Mouse (Mus musculus) hindbrain, embryonic 10.5 days (tissue): ENCODE measurements around the gene Idh3b. TPM values are rescaled to one million over a fixed set of nuclear protein-coding genes. Genes with fewer than 3 reads are reported as not detected.
A peak's percentile ranks its signal among the peaks of the same experiment; 100 is the strongest.

Source experiments
- DNase-seq: peaks from one replicate; pipeline ENCODE4 v3.0.0-alpha.2; 2017; ENCODE audit warnings: low spot score
- H3K27ac ChIP-seq: fragments of 300-500 bp; sonication (generic); 2 replicates; pipeline ENCODE4 v1.5.1; 2016; ENCODE audit warnings: mild to moderate bottlenecking, moderate library complexity
- H3K27me3 ChIP-seq: fragments of 300-500 bp; sonication (generic); 2 replicates; pipeline ENCODE4 v1.6.1; 2016; ENCODE audit warnings: mild to moderate bottlenecking; ENCODE audit not compliant: poor library complexity, insufficient read depth, severe bottlenecking
- H3K36me3 ChIP-seq: fragments of 300-500 bp; sonication (generic); 2 replicates; pipeline ENCODE4 v1.6.1; 2016; ENCODE audit warnings: mild to moderate bottlenecking, moderate library complexity
- H3K4me1 ChIP-seq: fragments of 300-500 bp; sonication (generic); replicated peaks from 2 replicates; pipeline ENCODE4 v1.6.1; 2016; ENCODE audit warnings: mild to moderate bottlenecking
- H3K4me3 ChIP-seq: fragments of 300-500 bp; sonication (generic); 2 replicates; pipeline ENCODE4 v1.5.1; 2016; ENCODE audit warnings: mild to moderate bottlenecking, moderate library complexity
- H3K9me3 ChIP-seq: fragments of 300-500 bp; sonication (generic); 2 replicates; pipeline ENCODE4 v1.6.1; 2016; ENCODE audit warnings: mild to moderate bottlenecking, moderate library complexity
- WGBS: fragments of 180-500 bp; shearing (Covaris S2); methylation state at CpG from one replicate; pipeline ENCODE4 v1.1.7; 2016; 5-methylcytosine and 5-hydroxymethylcytosine counted together
- polyA plus RNA-seq: library from polyadenylated mRNA; unstranded; fragments of >200 nt; fragmentation: Nextera tagmentation; extraction: Ambion mirVana; gene quantifications from 2 replicates; pipeline ENCODE4 v1.2.1, GENCODE M21; 2016

Gene Idh3b
- polyA plus RNA-seq, 1 experiment from 2014 or later: 126 TPM

- DNase-seq: no peak
- Histone ChIP-seq H3K36me3 (peaks cover 5% of the 10 kb centered on the region; the same call in 1 of the 2 replicates), H3K9me3 (no peaks in the 10 kb centered on the region), H3K4me1 (peaks cover 36% of the 10 kb centered on the region), H3K4me3 (no peak overlapping the region), H3K27ac (no peak overlapping the region), H3K27me3 (peaks cover 15% of the 10 kb centered on the region)
- 72% methylated on average over 4 of the region's 4 CpGs for WGBS
These were observed 4.7 kb upstream of the Idh3b start for GRCm38 (mm10) chr2:130289086-130289485.

- no peaks in the 10 kb centered on the region for H3K27me3 ChIP-seq
- WGBS: 88% methylated on average over 4 of the region's 4 CpGs
- peaks cover 63% of the 10 kb centered on the region for H3K36me3 ChIP-seq
These were observed 3.5 kb downstream of the Idh3b start for GRCm38 (mm10) chr2:130280818-130281217.

DNA sequence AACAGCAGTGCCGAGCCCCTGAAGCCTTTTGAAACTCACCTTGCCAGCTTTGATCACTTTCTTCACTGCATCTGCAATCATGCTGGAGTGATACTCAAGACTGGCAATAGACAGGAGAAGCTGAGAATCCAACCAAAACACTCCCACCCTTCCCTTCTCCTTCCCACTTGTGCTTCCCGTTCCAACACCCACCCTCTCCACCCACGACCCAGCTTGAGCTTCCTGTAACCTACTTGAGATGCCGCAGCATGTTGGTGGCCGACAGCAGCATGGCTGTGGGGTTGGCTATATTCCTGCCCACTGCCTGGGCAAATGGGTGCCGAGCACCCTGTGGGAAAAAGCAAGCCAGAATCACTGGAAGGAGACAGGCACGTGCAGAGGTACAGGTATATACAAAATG lies 4.1 kb downstream of the Idh3b start:
- Histone ChIP-seq H3K4me1 (peaks cover 35% of the 10 kb centered on the region), H3K27me3 (no peaks in the 10 kb centered on the region), H3K4me3 (no peak overlapping the region), H3K36me3 (peaks cover 65% of the 10 kb centered on the region), H3K9me3 (no peaks in the 10 kb centered on the region), H3K27ac (no peak overlapping the region)
- DNase-seq: no peak
- 74% methylated on average over 7 of the region's 7 CpGs for WGBS

More at GRCm38 (mm10) chr2:130280818-130281217, 3.5 kb downstream of the Idh3b start:
- H3K4me1 ChIP-seq: peaks cover 35% of the 10 kb centered on the region
- no peak for DNase-seq
- H3K4me3 ChIP-seq: no peak overlapping the region
- H3K27ac ChIP-seq: no peak overlapping the region
- no peaks in the 10 kb centered on the region for H3K9me3 ChIP-seq

DNA sequence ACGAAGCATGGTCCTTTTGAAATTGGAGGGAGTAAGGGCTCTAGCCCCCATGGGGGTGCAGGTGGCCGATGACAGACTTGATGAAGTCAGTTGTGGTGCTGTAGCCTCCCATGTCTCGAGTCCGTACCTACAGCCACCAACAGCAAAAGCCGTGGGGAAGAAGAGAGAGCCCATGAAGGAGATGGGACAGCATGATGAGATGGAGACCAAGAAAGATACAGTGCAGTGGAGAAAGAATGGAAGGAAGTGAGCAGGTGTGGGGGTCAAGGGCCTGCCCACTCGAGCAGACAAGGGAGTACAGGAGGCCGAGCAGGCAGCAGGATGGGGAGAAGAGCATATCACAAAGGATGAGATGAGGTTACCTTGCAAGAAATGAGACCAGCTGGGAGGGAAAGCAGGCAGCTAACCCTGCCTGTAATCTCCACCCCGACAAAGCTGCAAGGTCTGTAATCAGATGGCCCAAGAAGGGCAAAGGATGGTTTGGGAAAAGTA lies 4.7 kb downstream of the Idh3b start:
- Histone ChIP-seq H3K27ac (no peak overlapping the region), H3K9me3 (no peaks in the 10 kb centered on the region), H3K36me3 (peaks cover 67% of the 10 kb centered on the region), H3K4me3 (no peak overlapping the region), H3K4me1 (peaks cover 32% of the 10 kb centered on the region), H3K27me3 (no peaks in the 10 kb centered on the region)
- 47% methylated on average over 8 of the region's 8 CpGs for WGBS
- no peak for DNase-seq

DNA sequence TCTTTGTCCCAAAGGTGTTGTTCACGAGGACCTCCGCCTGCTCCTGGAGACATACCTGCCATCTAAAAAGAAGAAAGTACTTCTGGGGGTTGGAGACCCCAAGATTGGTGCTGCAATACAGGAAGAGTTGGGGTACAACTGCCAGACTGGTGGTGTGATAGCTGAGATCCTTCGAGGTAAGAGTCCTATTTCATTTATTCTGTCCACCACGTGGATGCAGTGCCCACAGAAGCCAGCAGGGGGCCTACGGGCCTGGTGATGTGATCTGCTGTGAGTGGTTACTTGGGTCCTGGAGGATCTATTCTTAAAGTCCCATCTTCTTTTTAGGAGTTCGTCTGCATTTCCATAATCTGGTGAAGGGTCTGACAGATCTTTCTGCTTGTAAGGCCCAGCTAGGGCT lies 8.7 kb downstream of the Idh3b start:
- peaks cover 54% of the 10 kb centered on the region for H3K36me3 ChIP-seq
- peak; percentile 81 for DNase-seq
- 44% methylated on average over 6 of the region's 6 CpGs for WGBS

GRCm38 (mm10) chr2:130274862-130275261 lies 9.5 kb downstream of the Idh3b start:
- H3K27me3 ChIP-seq: no peaks in the 10 kb centered on the region
- peaks cover 29% of the 10 kb centered on the region for H3K4me1 ChIP-seq
- 2% methylated on average over 10 of the region's 10 CpGs for WGBS
- no peaks in the 10 kb centered on the region for H3K9me3 ChIP-seq
- no peak for DNase-seq
- peak overlapping the region; percentile 97 for H3K27ac ChIP-seq
- H3K36me3 ChIP-seq: peaks cover 46% of the 10 kb centered on the region
- H3K4me3 ChIP-seq: peak overlapping the region; percentile 93

More for the DNA sequence above, 8.7 kb downstream of the Idh3b start:
- Histone ChIP-seq H3K4me3 (peak overlapping the region; percentile 93), H3K9me3 (no peaks in the 10 kb centered on the region), H3K4me1 (peaks cover 29% of the 10 kb centered on the region), H3K27ac (peak overlapping the region; percentile 97), H3K27me3 (no peaks in the 10 kb centered on the region)

- Histone ChIP-seq H3K27me3 (no peaks in the 10 kb centered on the region), H3K4me1 (peaks cover 29% of the 10 kb centered on the region)
- under 1% methylated on average over 68 of the region's 68 CpGs for WGBS
These were observed 10.0 kb downstream of the Idh3b start, which contains the start of gene Nop56 for GRCm38 (mm10) chr2:130274149-130274861. Gene Nop56, plus strand, starts transcription at chr2:130274430.

DNA sequence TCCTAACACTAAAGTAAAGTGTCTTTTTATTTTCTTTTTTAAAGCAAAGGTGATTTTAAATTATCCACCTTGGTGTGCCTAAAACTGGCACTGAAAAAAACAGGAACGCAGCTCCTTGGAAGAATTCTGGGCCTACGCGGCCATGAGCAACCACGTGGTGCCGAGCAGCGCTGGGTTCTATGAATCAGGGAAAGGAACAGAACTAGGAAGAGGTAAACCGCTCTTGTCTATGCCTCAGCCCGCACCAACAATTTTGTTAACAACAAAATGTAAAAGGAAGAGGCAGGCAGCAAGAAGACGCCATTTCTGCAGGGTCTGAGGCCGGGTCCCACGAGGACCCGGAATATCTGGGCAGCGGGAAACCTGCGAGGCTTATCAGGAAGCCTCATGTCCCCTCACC lies 10.6 kb downstream of the Idh3b start:
- peaks cover 37% of the 10 kb centered on the region for H3K36me3 ChIP-seq
- H3K4me3 ChIP-seq: peak overlapping the region; percentile 93
- WGBS: 3% methylated on average over 14 of the region's 14 CpGs
- H3K27ac ChIP-seq: peak overlapping the region; percentile 97
- no peaks in the 10 kb centered on the region for H3K27me3 ChIP-seq
- no peaks in the 10 kb centered on the region for H3K9me3 ChIP-seq
- peaks cover 29% of the 10 kb centered on the region for H3K4me1 ChIP-seq
- no peak for DNase-seq

More at GRCm38 (mm10) chr2:130274149-130274861, 10.0 kb downstream of the Idh3b start, which contains the start of gene Nop56:
- peak within 1 kb of the TSS; percentile 93 for H3K4me3 ChIP-seq
- H3K36me3 ChIP-seq: peaks cover 41% of the 10 kb centered on the region
- no peaks in the 10 kb centered on the region for H3K9me3 ChIP-seq
- peak within 1 kb of the TSS; percentile 97 for H3K27ac ChIP-seq
- DNase-seq: peak; percentile 99

DNA sequence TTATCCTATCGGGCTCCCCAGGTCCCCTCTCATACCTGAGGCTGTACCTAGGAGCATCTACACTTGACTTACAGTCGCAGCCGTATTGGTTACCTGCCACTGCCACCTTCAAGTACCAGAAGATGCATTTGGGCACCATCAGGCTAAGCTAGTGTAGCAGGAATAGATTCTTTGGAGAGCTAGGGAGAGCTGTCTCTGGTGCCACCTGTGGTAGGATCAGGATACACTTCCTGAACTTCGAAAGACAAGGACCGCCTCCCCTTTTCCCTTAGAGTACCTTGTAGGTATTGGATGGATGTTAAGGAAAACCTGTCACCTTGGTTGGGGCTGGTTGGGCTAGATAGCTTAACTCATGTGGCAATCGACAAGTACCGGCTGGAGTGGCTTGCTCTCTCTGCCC lies 16.3 kb downstream of the Idh3b start:
- Histone ChIP-seq H3K9me3 (no peaks in the 10 kb centered on the region), H3K27me3 (no peaks in the 10 kb centered on the region), H3K36me3 (no peaks in the 10 kb centered on the region), H3K4me1 (peaks cover 2% of the 10 kb centered on the region), H3K27ac (no peak overlapping the region), H3K4me3 (no peak overlapping the region)
- DNase-seq: no peak
- WGBS: 68% methylated on average over 7 of the region's 7 CpGs

GRCm38 (mm10) chr2:130265520-130265919 lies 18.8 kb downstream of the Idh3b start:
- Histone ChIP-seq H3K27ac (no peak overlapping the region), H3K9me3 (no peaks in the 10 kb centered on the region), H3K36me3 (no peaks in the 10 kb centered on the region), H3K4me1 (no peaks in the 10 kb centered on the region), H3K27me3 (no peaks in the 10 kb centered on the region), H3K4me3 (no peak overlapping the region)
- WGBS: 83% methylated on average over 1 of the region's 1 CpGs
- DNase-seq: no peak

DNA sequence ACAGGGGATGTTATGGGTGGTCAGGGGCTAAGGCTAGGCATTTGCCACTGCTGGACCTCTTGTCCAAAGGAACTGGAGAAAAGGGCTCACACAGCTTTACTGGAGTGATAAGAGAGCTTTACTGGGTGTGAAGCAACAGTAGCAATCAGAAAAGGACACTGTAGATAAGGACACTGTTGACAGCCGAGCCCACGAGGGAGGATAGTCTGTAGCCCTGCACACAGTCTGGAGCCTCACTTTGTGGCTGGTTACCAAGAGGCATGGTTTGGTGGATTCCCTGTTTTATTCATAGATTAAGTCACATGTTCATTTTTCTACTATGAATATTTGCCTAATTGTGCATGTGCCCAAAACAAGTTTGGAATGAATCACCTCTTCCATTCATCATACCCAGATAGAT lies 21.9 kb downstream of the Idh3b start:
- no peak for DNase-seq
- 81% methylated on average over 2 of the region's 2 CpGs for WGBS
- Histone ChIP-seq H3K36me3 (no peaks in the 10 kb centered on the region), H3K4me1 (no peaks in the 10 kb centered on the region), H3K27me3 (no peaks in the 10 kb centered on the region), H3K27ac (no peak overlapping the region), H3K4me3 (no peak overlapping the region), H3K9me3 (no peaks in the 10 kb centered on the region)

- 93% methylated on average over 2 of the region's 2 CpGs for WGBS
- H3K36me3 ChIP-seq: no peaks in the 10 kb centered on the region
- H3K27ac ChIP-seq: no peak overlapping the region
- DNase-seq: no peak
- no peaks in the 10 kb centered on the region for H3K27me3 ChIP-seq
- no peaks in the 10 kb centered on the region for H3K9me3 ChIP-seq
- no peaks in the 10 kb centered on the region for H3K4me1 ChIP-seq
- H3K4me3 ChIP-seq: no peak overlapping the region
These were observed 22.4 kb downstream of the Idh3b start for GRCm38 (mm10) chr2:130261914-130262313.

DNA sequence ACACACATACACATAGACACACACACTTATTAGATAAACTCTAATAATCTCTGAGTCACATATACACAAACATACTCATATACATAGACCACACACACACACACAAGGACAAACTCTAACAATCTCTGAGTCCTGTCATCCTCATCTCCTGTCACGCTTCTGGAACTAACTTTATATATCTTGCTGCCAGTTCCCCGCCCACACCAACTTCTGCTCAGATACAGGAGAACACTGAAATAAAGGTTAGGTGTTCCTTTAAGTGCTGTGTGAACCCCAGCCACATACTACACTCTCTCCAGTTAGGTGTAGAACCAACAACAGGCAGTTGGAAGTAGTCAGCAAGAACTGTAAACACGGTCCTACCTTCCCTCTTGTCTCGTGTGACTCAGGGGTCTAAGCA lies 23.5 kb downstream of the Idh3b start:
- H3K27ac ChIP-seq: no peak overlapping the region
- DNase-seq: no peak
- no peak overlapping the region for H3K4me3 ChIP-seq
- no peaks in the 10 kb centered on the region for H3K4me1 ChIP-seq
- no peaks in the 10 kb centered on the region for H3K36me3 ChIP-seq
- no peaks in the 10 kb centered on the region for H3K9me3 ChIP-seq
- H3K27me3 ChIP-seq: no peaks in the 10 kb centered on the region
- WGBS: 86% methylated on average over 4 of the region's 4 CpGs
